Comparison of ENCODE assay signal across 8 mouse cellular contexts in the genomic region with DNA sequence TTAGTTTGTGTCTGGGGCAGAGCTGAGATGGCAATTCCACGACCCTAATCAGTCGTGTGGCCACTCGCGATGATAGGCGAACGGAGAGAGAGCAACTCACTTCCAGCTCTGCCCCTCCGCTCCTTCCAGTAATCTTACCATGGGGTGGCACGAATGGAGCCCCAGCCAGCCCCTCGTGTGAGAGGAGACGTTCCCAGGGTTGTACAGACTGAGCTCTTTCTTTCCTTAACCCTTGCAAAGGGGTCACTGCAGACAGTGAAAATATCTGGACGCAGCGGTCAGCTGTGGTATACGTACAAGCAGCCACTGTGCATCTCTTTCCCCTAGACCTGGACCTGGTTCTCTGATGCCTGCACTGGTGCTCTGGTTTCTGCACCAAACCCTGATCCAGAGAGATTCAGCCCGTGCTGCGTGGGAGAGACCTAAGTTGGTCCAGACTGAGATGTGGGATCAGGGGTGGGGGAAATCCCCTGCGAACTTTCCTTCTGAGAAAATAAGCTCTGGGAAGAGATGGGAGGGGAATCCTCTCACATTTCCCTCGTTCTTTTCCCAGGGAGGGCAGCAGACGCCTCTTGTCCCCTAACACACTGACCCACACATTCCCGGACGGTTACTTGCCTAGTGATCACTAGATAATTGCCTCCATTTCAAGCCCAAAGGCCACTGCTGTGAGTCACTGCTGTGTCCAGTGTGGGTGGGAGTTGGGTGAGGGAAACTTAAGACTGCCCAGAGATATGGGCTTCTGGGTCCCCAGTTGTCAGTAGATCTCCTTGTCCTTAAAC. TPM values are rescaled to one million over a fixed set of nuclear protein-coding genes. Genes with fewer than 3 reads are reported as not detected.
DNase-seq lines count a peak whose midpoint lies in the region; ATAC-seq and TF ChIP-seq lines count a peak whose summit lies in the region.

No protein-coding gene starts in this region.

- H3K27ac ChIP-seq in heart, embryonic 13.5 days (replicated peaks) = peak overlapping the region; percentile 83
- H3K27ac ChIP-seq in ES-Bruce4 (ENCODE audit: insufficient read depth, low read length) = no peak overlapping the region
- H3K27ac ChIP-seq in embryonic facial prominence, embryonic 14.5 days (replicated peaks; ENCODE audit: low read depth, low read length) = peak overlapping the region; percentile 93
- H3K27ac ChIP-seq in limb, embryonic 14.5 days (replicated peaks; ENCODE audit: low read depth, low read length) = peak overlapping the region; percentile 81
- H3K27ac ChIP-seq in neural tube, embryonic 12.5 days = peak overlapping the region; percentile 26; the same call in 1 of the 2 replicates

- no peak for DNase-seq in heart, adult 18-20 months
- no peak for DNase-seq in embryonic facial prominence, embryonic 14.5 days (ENCODE audit: low spot score)
- DNase-seq in limb, embryonic 14.5 days (ENCODE audit: low spot score) = no peak
- no peak for DNase-seq in natural killer cell, adult 2 months (ENCODE audit: low spot score in 2 of 2)
- no peak for DNase-seq in cerebellum, postnatal 4 days (ENCODE audit: low spot score in 2 of 2)

- peak overlapping the region; percentile 90 for H3K4me2 ChIP-seq in heart, embryonic 13.5 days
- peak overlapping the region; percentile 65 for H3K4me2 ChIP-seq in embryonic facial prominence, embryonic 14.5 days (ENCODE audit: low read depth, low read length)
- peak overlapping the region; percentile 69 for H3K4me2 ChIP-seq in limb, embryonic 14.5 days (replicated peaks; ENCODE audit: low read depth, low read length, severe bottlenecking)
- H3K4me2 ChIP-seq in neural tube, embryonic 12.5 days (replicated peaks) = peak overlapping the region; percentile 94

- peaks cover 55% of the 10 kb centered on the region for H3K4me1 ChIP-seq in heart, embryonic 13.5 days
- H3K4me1 ChIP-seq in ES-Bruce4 (ENCODE audit: control insufficient read depth, insufficient read depth, low read length) = peaks cover 3% of the 10 kb centered on the region
- peaks cover 31% of the 10 kb centered on the region for H3K4me1 ChIP-seq in embryonic facial prominence, embryonic 14.5 days (ENCODE audit: control insufficient read depth, insufficient read depth, low read length)
- peaks cover 46% of the 10 kb centered on the region for H3K4me1 ChIP-seq in limb, embryonic 14.5 days (ENCODE audit: control insufficient read depth, insufficient read depth, low read length)
- H3K4me1 ChIP-seq in neural tube, embryonic 12.5 days = peaks cover 19% of the 10 kb centered on the region

- 0 out of 2 replicates have a peak, but pooled peaks have one; percentile 1 for ATAC-seq in heart, embryonic 13.5 days (ENCODE audit: extremely low read depth, insufficient number of reproducible peaks, low FRiP score, low TSS enrichment)
- ATAC-seq in embryonic facial prominence, embryonic 14.5 days (ENCODE audit: low read depth) = peak; percentile 4; the same call in 1 of the 2 replicates
- ATAC-seq in limb, embryonic 14.5 days (ENCODE audit: low FRiP score, low read depth) = peak; percentile 7; the same call in 1 of the 2 replicates
- peak; percentile 39 for ATAC-seq in neural tube, embryonic 12.5 days (ENCODE audit: low FRiP score, low read depth)

- TF ChIP-seq CTCF in ES-Bruce4 (IDR thresholded peaks at IDR 0.05; ENCODE audit: low read depth, low read length) = no peak

- no peaks in the 10 kb centered on the region for H3K9me3 ChIP-seq in heart, embryonic 13.5 days
- H3K9me3 ChIP-seq in ES-Bruce4 (replicated peaks; ENCODE audit: control insufficient read depth, insufficient read depth, low read length, poor library complexity, severe bottlenecking) = no peaks in the 10 kb centered on the region
- H3K9me3 ChIP-seq in embryonic facial prominence, embryonic 14.5 days (ENCODE audit: control insufficient read depth, low read length) = no peaks in the 10 kb centered on the region
- H3K9me3 ChIP-seq in limb, embryonic 14.5 days (ENCODE audit: control insufficient read depth, low read length) = no peaks in the 10 kb centered on the region
- no peaks in the 10 kb centered on the region for H3K9me3 ChIP-seq in neural tube, embryonic 12.5 days

- no peaks in the 10 kb centered on the region for H3K27me3 ChIP-seq in heart, embryonic 13.5 days (replicated peaks)
- H3K27me3 ChIP-seq in ES-Bruce4 (ENCODE audit: control insufficient read depth, insufficient read depth, low read length, poor library complexity, severe bottlenecking) = no peaks in the 10 kb centered on the region
- no peaks in the 10 kb centered on the region for H3K27me3 ChIP-seq in embryonic facial prominence, embryonic 14.5 days (replicated peaks; ENCODE audit: control insufficient read depth, insufficient read depth, low read length)
- H3K27me3 ChIP-seq in limb, embryonic 14.5 days (ENCODE audit: control insufficient read depth, insufficient read depth, low read length) = no peaks in the 10 kb centered on the region
- H3K27me3 ChIP-seq in neural tube, embryonic 12.5 days (replicated peaks) = peaks cover 5% of the 10 kb centered on the region; the same call in 1 of the 2 replicates

- TF ChIP-seq POLR2A in ES-Bruce4 (IDR thresholded peaks at IDR 0.05; ENCODE audit: insufficient read depth, low read length) = no peak
- no peak for TF ChIP-seq POLR2A in limb, embryonic 14.5 days (IDR thresholded peaks at IDR 0.05; ENCODE audit: borderline replicate concordance, extremely low read depth, insufficient read depth, insufficient read length)

- TF ChIP-seq EP300 in ES-Bruce4 (IDR thresholded peaks at IDR 0.05; ENCODE audit: insufficient read depth, low read depth, low read length) = no peak

- H3K9ac ChIP-seq in heart, embryonic 13.5 days = peak overlapping the region; percentile 84
- peak overlapping the region; percentile 31; the same call in 1 of the 2 replicates for H3K9ac ChIP-seq in ES-Bruce4 (ENCODE audit: low read depth, poor library complexity, severe bottlenecking)
- H3K9ac ChIP-seq in embryonic facial prominence, embryonic 14.5 days (ENCODE audit: low read depth, low read length) = peak overlapping the region; percentile 62
- peak overlapping the region; percentile 58 for H3K9ac ChIP-seq in limb, embryonic 14.5 days (ENCODE audit: low read depth, low read length, severe bottlenecking)
- H3K9ac ChIP-seq in neural tube, embryonic 12.5 days = peak overlapping the region; percentile 69

- peak overlapping the region; percentile 58 for H3K4me3 ChIP-seq in heart, embryonic 13.5 days
- H3K4me3 ChIP-seq in ES-Bruce4 (ENCODE audit: low read depth, low read length) = peak overlapping the region; percentile 84
- peak overlapping the region; percentile 50 for H3K4me3 ChIP-seq in embryonic facial prominence, embryonic 14.5 days (ENCODE audit: low read depth, low read length)
- H3K4me3 ChIP-seq in limb, embryonic 14.5 days (replicated peaks; ENCODE audit: low read length) = peak overlapping the region; percentile 43
- peak overlapping the region; percentile 50 for H3K4me3 ChIP-seq in neural tube, embryonic 12.5 days

- WGBS in heart, embryonic 13.5 days = 2% methylated on average over 20 of the region's 20 CpGs
- WGBS in embryonic facial prominence, embryonic 14.5 days = 1% methylated on average over 20 of the region's 20 CpGs
- under 1% methylated on average over 20 of the region's 20 CpGs for WGBS in limb, embryonic 14.5 days
- 2% methylated on average over 20 of the region's 20 CpGs for WGBS in neural tube, embryonic 12.5 days

- no peaks in the 10 kb centered on the region; the same call in 1 of the 2 replicates for H3K36me3 ChIP-seq in heart, embryonic 13.5 days
- H3K36me3 ChIP-seq in ES-Bruce4 (ENCODE audit: control insufficient read depth, insufficient read depth, low read length, poor library complexity, severe bottlenecking) = no peaks in the 10 kb centered on the region
- H3K36me3 ChIP-seq in embryonic facial prominence, embryonic 14.5 days (ENCODE audit: control insufficient read depth, insufficient read depth, low read length) = no peaks in the 10 kb centered on the region
- H3K36me3 ChIP-seq in limb, embryonic 14.5 days (ENCODE audit: control insufficient read depth, insufficient read depth, low read length) = no peaks in the 10 kb centered on the region
- no peaks in the 10 kb centered on the region for H3K36me3 ChIP-seq in neural tube, embryonic 12.5 days

RNA-seq across cellular contexts. Expression of a gene that starts 15.5 kb away (rescaled TPM):
- 6.9 and 9.0 TPM in 2 replicates for polyA plus RNA-seq in heart, embryonic 13.5 days (2015; fragmentation: Nextera tagmentation; extraction: Ambion mirVana)
- 1 to 10 TPM; 4.3 to 6.5 TPM for total RNA-seq in heart, adult 18-20 months (2021)
- 10.5 and 10.9 TPM in 2 replicates for polyA plus RNA-seq in ES-Bruce4 (2011; ENCODE audit: insufficient read depth, insufficient read length, low read depth, missing spikeins)
- 42.6 and 56.6 TPM in 2 replicates for polyA plus RNA-seq in embryonic facial prominence, embryonic 14.5 days (2014; fragmentation: Nextera tagmentation; extraction: Ambion mirVana)
- 28.5 and 35.0 TPM in 2 replicates for polyA plus RNA-seq in limb, embryonic 14.5 days (2012; rRNA removed)
- polyA plus RNA-seq in limb, embryonic 14.5 days (2014; fragmentation: Nextera tagmentation; extraction: Ambion mirVana) = 31.3 and 37.5 TPM in 2 replicates
- 1.7 and 2.5 TPM in 2 replicates for polyA plus RNA-seq in neural tube, embryonic 12.5 days (2016; fragmentation: Nextera tagmentation; extraction: Ambion mirVana)

RNA-seq across cellular contexts. Expression of a gene that starts 33.1 kb away (rescaled TPM):
- 37.9 and 43.4 TPM in 2 replicates for polyA plus RNA-seq in heart, embryonic 13.5 days (2015; fragmentation: Nextera tagmentation; extraction: Ambion mirVana)
- 10 to 100 TPM; 33.8 to 35.9 TPM for total RNA-seq in heart, adult 18-20 months (2021)
- 28.1 and 29.6 TPM in 2 replicates for polyA plus RNA-seq in ES-Bruce4 (2011; ENCODE audit: insufficient read depth, insufficient read length, low read depth, missing spikeins)
- 44.9 and 47.4 TPM in 2 replicates for polyA plus RNA-seq in embryonic facial prominence, embryonic 14.5 days (2014; fragmentation: Nextera tagmentation; extraction: Ambion mirVana)
- 97.1 and 109 TPM in 2 replicates for polyA plus RNA-seq in limb, embryonic 14.5 days (2012; rRNA removed)
- polyA plus RNA-seq in limb, embryonic 14.5 days (2014; fragmentation: Nextera tagmentation; extraction: Ambion mirVana) = 40.4 and 42.4 TPM in 2 replicates
- polyA plus RNA-seq in neural tube, embryonic 12.5 days (2016; fragmentation: Nextera tagmentation; extraction: Ambion mirVana) = 36.0 and 41.6 TPM in 2 replicates

Comparison
In these comparisons a context has a peak if more than half of its experiments do, and no peak if none do; other contexts are left out.
1. H3K9ac ChIP-seq: peak in every context shown above with its lines; median percentile 84 in heart, embryonic 13.5 days; 69 in neural tube, embryonic 12.5 days; 62 in embryonic facial prominence, embryonic 14.5 days; 58 in limb, embryonic 14.5 days; 31 in ES-Bruce4.